ENCODE assay signal across 25 mouse cellular contexts in genomic region chr15:62986147-62986546, GRCm38 (mm10).
A peak's percentile ranks its signal among the peaks of the same experiment; 100 is the strongest.
DNase-seq lines count a peak whose midpoint lies in the region; ATAC-seq and TF ChIP-seq lines count a peak whose summit lies in the region.
"Had no signal": no experiment of that assay in that cellular context is flagged by ENCODE, and none has a peak within 500 bp of the region (broad histone marks: within the 10 kb centered on the region; RNA-seq: fewer than 3 reads in every experiment).

No protein-coding gene starts in this region.

- peaks cover 4% of the 10 kb centered on the region; the same call in 1 of the 2 replicates for H3K4me1 ChIP-seq in lung, embryonic 15.5 days
- H3K4me1 ChIP-seq in lung, postnatal 0 days (ENCODE audit: insufficient read depth, low read depth, low read length) = no peaks in the 10 kb centered on the region
- H3K4me1 ChIP-seq: embryonic facial prominence, embryonic 12.5 days; embryonic facial prominence, embryonic 15.5 days; hindbrain, embryonic 12.5 days; hindbrain, embryonic 15.5 days had no signal

- H3K9ac ChIP-seq in lung, embryonic 15.5 days = no peak overlapping the region
- H3K9ac ChIP-seq in lung, postnatal 0 days (replicated peaks; ENCODE audit: low read depth) = no peak overlapping the region
- H3K9ac ChIP-seq: embryonic facial prominence, embryonic 12.5 days; embryonic facial prominence, embryonic 15.5 days; forebrain, postnatal 0 days; hindbrain, embryonic 12.5 days; hindbrain, embryonic 15.5 days had no signal

- no peak overlapping the region for H3K4me3 ChIP-seq in lung, embryonic 15.5 days
- no peak overlapping the region for H3K4me3 ChIP-seq in lung, postnatal 0 days (ENCODE audit: low read depth, low read length)
- H3K4me3 ChIP-seq: embryonic facial prominence, embryonic 12.5 days; embryonic facial prominence, embryonic 15.5 days; gastrocnemius, adult 2 months; hindbrain, embryonic 12.5 days; hindbrain, embryonic 15.5 days had no signal

- no peaks in the 10 kb centered on the region for H3K36me3 ChIP-seq in lung, embryonic 15.5 days
- no peaks in the 10 kb centered on the region for H3K36me3 ChIP-seq in lung, postnatal 0 days (ENCODE audit: insufficient read depth, low read length)
- H3K36me3 ChIP-seq: embryonic facial prominence, embryonic 12.5 days; embryonic facial prominence, embryonic 15.5 days; G1E; hindbrain, embryonic 12.5 days; hindbrain, embryonic 15.5 days had no signal

- 31% methylated on average over 7 of the region's 7 CpGs for WGBS in lung, embryonic 15.5 days
- WGBS in lung, postnatal 0 days = 41% methylated on average over 7 of the region's 7 CpGs

- no peak for TF ChIP-seq CTCF in lung, postnatal 0 days (IDR thresholded peaks at IDR 0.05)

- no peaks in the 10 kb centered on the region for H3K27me3 ChIP-seq in lung, embryonic 15.5 days
- no peaks in the 10 kb centered on the region for H3K27me3 ChIP-seq in lung, postnatal 0 days (replicated peaks; ENCODE audit: insufficient read depth, low read length)
- H3K27me3 ChIP-seq: CH12.LX; embryonic facial prominence, embryonic 12.5 days; embryonic facial prominence, embryonic 15.5 days; hindbrain, embryonic 12.5 days; hindbrain, embryonic 15.5 days; Patski had no signal

- H3K4me2 ChIP-seq in lung, embryonic 15.5 days = no peak overlapping the region
- H3K4me2 ChIP-seq in lung, postnatal 0 days (replicated peaks; ENCODE audit: low read depth, low read length) = no peak overlapping the region
- H3K4me2 ChIP-seq: embryonic facial prominence, embryonic 12.5 days; embryonic facial prominence, embryonic 15.5 days; heart, embryonic 11.5 days; hindbrain, embryonic 12.5 days; hindbrain, embryonic 15.5 days had no signal

- ATAC-seq in lung, embryonic 15.5 days (ENCODE audit: borderline replicate concordance, extremely low read depth, low FRiP score, low TSS enrichment) = peak; percentile 93
- peak; percentile 60 for ATAC-seq in lung, postnatal 0 days
- ATAC-seq: forebrain, embryonic 14.5 days; forebrain, postnatal 0 days; Patski had no signal

- peak; percentile 58 for DNase-seq in lung, postnatal 0 days (ENCODE audit: low spot score)
- DNase-seq in lung, postnatal 25 days (ENCODE audit: low spot score) = peak; percentile 23
- DNase-seq in cerebellum, postnatal 25 days = no peak
- DNase-seq in layer of hippocampus, adult 9-11 months = no peak
- no peak for DNase-seq in spleen, postnatal 10 days (ENCODE audit: low spot score in 2 of 2)
- DNase-seq: adrenal gland, adult 2 months; adrenal gland, postnatal 14 days; B cell, adult 2 months; cerebellum, adult 18-20 months; cerebellum, adult 9-10 months; cerebellum, postnatal 14 days; forebrain, postnatal 0 days; gastrocnemius, adult 2 months; gastrocnemius, postnatal 14 days; heart, adult 11 months had no signal

- H3K9me3 ChIP-seq in lung, embryonic 15.5 days = no peaks in the 10 kb centered on the region
- H3K9me3 ChIP-seq in lung, postnatal 0 days (ENCODE audit: low read length) = no peaks in the 10 kb centered on the region
- H3K9me3 ChIP-seq: embryonic facial prominence, embryonic 12.5 days; embryonic facial prominence, embryonic 15.5 days; G1E; hindbrain, embryonic 12.5 days; hindbrain, embryonic 15.5 days had no signal

- TF ChIP-seq EP300 in lung, postnatal 0 days (IDR thresholded peaks at IDR 0.05) = no peak

- peak overlapping the region; percentile 31 for H3K27ac ChIP-seq in lung, embryonic 15.5 days
- H3K27ac ChIP-seq in lung, postnatal 0 days (ENCODE audit: low read length) = no peak overlapping the region
- H3K27ac ChIP-seq: embryonic facial prominence, embryonic 12.5 days; embryonic facial prominence, embryonic 15.5 days; gastrocnemius, adult 2 months; hindbrain, embryonic 12.5 days; hindbrain, embryonic 15.5 days had no signal

Comparison
In these comparisons a context has a peak if more than half of its experiments do, and no peak if none do; other contexts are left out.
1. DNase-seq: peak in lung, postnatal 0 days (single experiment) and lung, postnatal 25 days (single experiment); none in cerebellum, postnatal 25 days (0 of 2), layer of hippocampus, adult 9-11 months (single experiment) and spleen, postnatal 10 days (0 of 2).